Mouse (Mus musculus) gastrocnemius, adult 2 months (tissue): ENCODE measurements at regions not wholly inside any gene's neighbourhood (a gene's known extent, or its start where the extent isn't known, plus 50 kb on each side); places are given as distances from the start of the nearest gene placed in this dataset.
A peak's percentile ranks its signal among the peaks of the same experiment; 100 is the strongest.

Source experiments
- DNase-seq: peaks from one replicate; pipeline ENCODE4 v3.0.0; 2022
- H3K27ac ChIP-seq: fragments of 200-600 bp; 2 replicates; pipeline ENCODE4 v1.8.1; 2022; ENCODE audit warnings: mild to moderate bottlenecking
- H3K4me3 ChIP-seq: fragments of 200-600 bp; 2 replicates; pipeline ENCODE4 v1.8.1; 2022; ENCODE audit warnings: mild to moderate bottlenecking, moderate library complexity
- CTCF ChIP-seq: fragments of 200-600 bp; IDR thresholded peaks from 2 replicates; pipeline ENCODE4 v1.8.1; 2022; ENCODE audit warnings: antibody characterized with exemption, mild to moderate bottlenecking, moderate library complexity
- intact Hi-C: fragments of 180-260 bp; cut with DNase I; formaldehyde crosslinking; loops from one replicate; pipeline ENCODE4 v1.15.1; 2025

DNA sequence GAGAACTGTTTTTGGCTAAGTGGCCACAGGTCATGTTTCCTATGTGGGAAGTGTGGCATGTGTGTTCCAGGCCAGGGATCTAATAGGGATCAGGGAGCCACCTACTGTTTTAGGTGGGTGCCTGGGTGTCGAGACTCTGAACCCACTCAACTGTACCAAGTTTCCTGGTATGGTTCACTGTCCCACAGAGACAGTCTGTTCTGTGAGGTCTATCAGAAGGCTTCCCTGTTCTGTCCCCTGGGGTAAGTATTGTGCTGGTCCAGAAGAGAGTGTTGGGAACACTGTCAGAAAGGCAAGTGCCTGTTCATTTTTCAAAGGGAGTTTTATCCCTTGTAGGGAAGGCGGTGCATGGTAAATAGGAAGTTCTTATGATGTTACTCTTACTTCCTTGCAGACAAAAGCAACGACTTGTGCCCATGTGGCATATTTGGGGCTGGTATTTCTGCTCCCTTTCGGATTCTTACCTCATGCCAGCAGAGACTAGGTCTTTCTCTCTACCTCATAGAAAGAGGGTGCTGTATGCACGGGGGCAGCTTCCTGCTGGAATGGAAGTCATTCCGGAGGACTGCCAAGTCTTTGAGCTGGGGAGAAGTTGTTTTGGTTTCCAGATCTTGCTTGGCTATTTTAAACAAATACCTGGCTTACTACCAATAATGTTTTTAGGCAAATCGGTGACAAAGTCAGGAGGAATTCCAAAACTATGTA lies 377.7 kb upstream of the Mmadhc start:
- intact Hi-C loops = loop anchor here (10.0 kb wide), 1 partner anchor 470 kb away; the partner anchor contains the start of gene Rnd3
- no peak for TF ChIP-seq CTCF
- H3K27ac ChIP-seq = peak overlapping the region; percentile 35; the same call in 1 of the 2 replicates
- H3K4me3 ChIP-seq = no peak overlapping the region
- no peak for DNase-seq

DNA sequence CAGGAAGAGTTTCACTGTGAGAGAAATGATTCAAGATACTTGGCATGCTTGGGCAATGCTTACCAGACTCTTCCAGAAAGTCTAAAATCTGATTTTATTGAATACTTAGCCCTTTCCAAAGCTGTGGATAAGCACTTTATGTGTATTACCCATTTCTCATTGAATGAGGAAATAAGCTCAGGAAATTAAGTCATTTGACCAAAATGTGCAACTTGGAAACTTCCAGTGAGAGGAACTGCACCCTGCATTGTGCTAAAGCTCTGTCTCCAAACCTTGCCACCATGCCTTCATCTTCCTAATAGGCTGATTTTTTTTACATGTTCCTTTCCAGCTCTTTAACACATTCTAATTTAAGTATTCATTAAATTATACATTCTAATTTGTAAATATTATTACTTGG lies 372.7 kb upstream of the Mmadhc start:
- no peak overlapping the region for H3K27ac ChIP-seq
- intact Hi-C loops = no loop called here
- no peak for DNase-seq

DNA sequence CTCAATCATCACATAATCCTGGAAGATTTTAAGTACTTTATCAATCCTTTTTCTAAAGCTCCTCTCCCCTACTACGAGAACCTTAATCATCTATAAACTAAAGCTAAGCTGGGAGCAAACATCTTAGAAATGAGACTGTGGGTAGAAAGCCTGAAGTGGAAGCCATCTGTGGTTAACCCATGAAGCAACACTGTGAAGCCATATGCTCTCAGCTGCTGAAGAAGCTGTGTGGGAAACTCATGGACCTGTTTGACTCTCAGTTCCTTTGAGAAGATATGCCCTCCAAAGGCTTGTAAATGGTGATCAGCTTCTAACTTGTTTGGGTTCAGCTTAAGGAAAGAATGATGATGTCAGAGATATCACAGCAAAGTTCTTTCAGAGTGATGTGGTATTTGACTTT lies 372.2 kb upstream of the Mmadhc start:
- no peak overlapping the region for H3K27ac ChIP-seq
- TF ChIP-seq CTCF = no peak
- no peak overlapping the region for H3K4me3 ChIP-seq
- DNase-seq = no peak
- intact Hi-C loops = no loop called here

More for the DNA sequence above, 372.7 kb upstream of the Mmadhc start:
- H3K4me3 ChIP-seq = no peak overlapping the region
- no peak for TF ChIP-seq CTCF

DNA sequence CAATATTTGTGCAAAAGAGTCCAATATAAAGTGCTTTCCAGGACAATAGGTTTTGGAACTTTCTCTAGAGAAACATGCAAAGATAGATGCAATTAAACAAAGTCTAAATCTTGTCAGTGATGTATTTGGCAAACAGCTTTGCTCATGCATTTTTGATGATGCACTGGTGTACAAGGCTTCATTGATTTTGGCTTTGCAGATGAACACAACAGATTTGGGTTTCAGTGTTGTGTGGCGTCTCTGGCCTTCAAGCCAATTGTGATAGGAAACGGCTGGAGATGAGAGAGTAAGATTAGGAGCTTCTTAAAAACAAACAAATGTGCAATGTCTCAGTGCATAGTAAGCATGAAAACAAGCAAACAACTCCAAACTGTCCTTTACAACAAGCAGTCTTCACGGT lies 370.6 kb upstream of the Mmadhc start:
- no peak for DNase-seq
- Histone ChIP-seq H3K4me3 (no peak overlapping the region), H3K27ac (no peak overlapping the region)
- no peak for TF ChIP-seq CTCF
- intact Hi-C loops = no loop called here

DNA sequence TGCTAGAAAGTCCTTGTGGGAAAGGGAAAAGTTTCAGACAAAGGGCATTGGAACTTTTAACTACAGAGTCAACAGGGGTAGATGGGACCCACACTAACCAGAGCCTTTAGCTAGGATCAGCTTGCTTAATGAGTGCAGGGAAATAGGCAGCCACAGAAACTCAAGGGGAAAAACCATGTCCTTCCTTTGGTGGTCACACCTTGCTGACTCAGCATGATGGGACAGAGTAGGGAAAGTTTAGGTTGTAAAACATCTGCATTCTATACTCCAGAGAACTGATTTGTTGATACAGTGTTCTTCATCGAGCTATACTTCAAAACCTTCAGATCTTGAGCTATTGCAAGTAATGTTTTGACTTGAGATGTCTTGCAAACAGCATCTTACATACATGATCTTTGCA lies 365.9 kb upstream of the Mmadhc start:
- no peak for DNase-seq
- intact Hi-C loops = no loop called here
- Histone ChIP-seq H3K27ac (no peak overlapping the region), H3K4me3 (no peak overlapping the region)
- no peak for TF ChIP-seq CTCF

DNA sequence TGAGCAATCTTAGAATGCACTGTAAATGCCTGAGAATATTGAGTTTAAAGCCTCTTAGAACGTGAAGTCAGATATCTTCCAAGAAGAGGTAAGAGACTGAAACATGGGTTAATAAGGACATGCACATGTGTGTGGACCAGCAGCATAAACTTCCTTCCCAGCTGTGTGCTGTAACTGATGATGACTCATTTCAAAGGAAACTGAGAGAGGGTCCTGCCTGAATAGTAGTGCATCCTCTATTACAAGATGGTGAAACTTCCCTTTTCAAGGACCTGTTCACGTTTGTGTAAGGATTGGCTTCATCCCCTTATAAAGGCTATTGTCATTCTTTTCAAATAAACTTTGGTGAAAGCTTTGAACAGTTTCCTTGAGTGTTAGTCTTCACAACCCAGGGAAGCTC lies 363.4 kb upstream of the Mmadhc start:
- intact Hi-C loops = no loop called here
- Histone ChIP-seq H3K4me3 (no peak overlapping the region), H3K27ac (no peak overlapping the region)
- DNase-seq = no peak
- no peak for TF ChIP-seq CTCF

DNA sequence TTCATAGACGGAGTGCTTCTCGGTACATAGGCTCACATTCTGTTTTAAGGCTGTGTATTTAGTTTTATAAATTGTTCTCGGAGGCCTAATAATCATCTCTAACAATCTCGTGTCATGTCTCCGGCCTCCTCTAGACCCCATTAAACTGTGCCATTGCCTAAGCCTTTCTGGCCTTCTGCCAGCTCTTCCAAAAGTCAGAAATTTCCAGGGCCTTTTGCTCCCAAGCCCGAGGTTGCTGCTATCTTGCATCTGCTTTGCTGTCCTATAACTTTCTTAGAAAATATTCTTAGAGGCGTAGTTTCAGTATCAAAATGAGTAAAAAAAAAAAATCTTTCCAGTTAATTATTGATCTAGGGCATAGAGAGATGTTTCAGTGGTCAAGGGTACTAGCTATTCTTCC lies 361.2 kb upstream of the Mmadhc start:
- Histone ChIP-seq H3K4me3 (no peak overlapping the region), H3K27ac (no peak overlapping the region)
- intact Hi-C loops = no loop called here
- no peak for DNase-seq
- no peak for TF ChIP-seq CTCF

DNA sequence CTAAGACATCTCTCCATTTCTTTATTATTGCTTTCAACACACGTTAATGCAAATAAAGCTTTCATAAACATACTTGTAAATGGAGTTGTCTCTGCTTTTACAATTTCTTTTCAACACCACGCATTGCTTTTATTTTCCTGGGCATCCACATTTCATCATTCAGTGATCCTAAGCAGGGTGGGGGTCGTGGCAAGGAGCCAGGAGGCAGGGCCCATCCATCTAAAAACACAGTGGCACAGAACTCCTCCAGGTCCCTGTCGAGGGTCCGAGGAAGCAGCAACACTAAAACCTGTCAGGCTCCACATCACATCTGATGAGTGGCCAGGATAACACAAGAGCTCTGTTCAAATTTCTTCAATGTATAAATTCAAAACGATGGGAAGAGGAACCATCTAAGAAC lies 359.8 kb upstream of the Mmadhc start:
- no peak for DNase-seq
- TF ChIP-seq CTCF = no peak
- Histone ChIP-seq H3K4me3 (no peak overlapping the region), H3K27ac (no peak overlapping the region)
- intact Hi-C loops = no loop called here

DNA sequence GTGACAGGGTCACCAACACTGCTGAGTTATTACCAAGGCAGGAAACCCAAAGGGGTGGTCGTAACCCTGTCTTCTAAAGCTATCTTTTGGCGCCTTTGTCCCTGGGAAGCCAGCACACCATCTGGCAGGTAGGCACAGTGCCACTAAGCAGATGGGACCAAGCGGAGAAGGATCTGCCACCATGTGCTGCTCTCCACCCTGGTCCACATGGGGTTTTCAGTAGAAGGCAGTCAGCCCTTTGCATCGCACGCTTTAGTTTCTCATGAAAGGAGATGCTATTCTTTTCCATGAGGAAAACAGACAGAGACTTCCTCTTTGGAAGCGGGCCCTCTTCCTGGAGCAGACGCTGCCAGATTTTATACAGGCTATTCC lies 358.3 kb upstream of the Mmadhc start:
- TF ChIP-seq CTCF = no peak
- DNase-seq = peak; percentile 10

DNA sequence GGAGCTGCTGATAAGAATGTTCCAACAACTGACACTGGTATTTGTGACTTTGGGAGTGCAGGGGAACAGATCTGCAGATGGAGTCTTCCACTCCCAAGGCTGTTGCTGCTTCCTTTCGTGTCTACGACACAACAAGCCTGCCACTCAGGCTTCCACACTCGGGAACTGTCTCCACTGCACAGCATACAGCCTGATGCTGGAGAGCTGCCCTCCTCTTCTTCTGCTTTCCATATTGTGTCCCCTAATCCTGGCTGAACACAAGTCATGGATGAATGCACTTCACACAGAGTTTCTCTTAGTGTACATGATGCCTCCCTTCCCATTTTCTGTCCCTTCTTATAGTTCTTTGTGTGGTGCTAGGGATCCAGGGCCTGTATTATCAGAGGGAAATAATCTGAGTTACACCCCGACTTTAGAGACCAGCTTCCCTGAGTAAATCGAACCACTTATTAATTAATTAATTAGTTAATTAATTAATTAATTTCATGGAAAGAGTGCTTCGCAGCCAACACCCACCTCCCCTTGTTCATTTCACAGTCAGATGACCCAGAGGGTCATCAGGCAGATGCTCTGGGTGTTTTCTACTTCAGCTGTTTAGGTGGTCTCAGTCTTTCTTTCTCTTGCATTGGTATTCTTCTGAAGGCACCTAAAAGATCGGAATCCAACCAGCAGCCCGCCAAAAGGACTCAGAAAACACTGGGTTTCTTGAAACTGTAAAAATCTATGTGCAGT lies 357.8 kb upstream of the Mmadhc start:
- no peak for TF ChIP-seq CTCF

More for the DNA sequence above, 358.3 kb upstream of the Mmadhc start:
- Histone ChIP-seq H3K27ac (no peak overlapping the region), H3K4me3 (no peak overlapping the region)
- intact Hi-C loops = no loop called here

DNA sequence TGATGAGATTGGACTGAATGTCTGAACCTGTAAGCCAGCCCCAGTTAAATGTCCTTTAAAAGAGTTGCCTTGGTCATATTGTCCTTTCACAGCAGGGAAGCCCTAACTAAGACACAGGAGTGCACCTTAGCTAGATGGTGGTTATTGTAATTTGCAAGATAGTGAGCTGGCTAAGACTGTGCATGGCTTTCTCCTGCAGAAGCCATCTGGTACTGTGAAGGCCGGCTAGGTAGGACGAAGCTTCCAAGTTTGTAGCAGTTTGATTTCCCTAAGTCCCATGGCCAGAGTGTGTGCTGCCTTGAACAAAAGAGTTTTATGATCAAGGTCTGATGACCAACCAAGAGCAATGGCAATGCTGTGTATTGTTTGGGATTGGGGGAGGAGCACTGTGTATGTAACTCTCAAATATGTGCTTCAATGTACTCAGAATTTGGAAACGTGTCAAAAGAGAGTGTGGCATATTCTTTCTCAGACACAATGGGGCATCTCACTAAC lies 356.6 kb upstream of the Mmadhc start:
- intact Hi-C loops = no loop called here
- Histone ChIP-seq H3K4me3 (no peak overlapping the region), H3K27ac (no peak overlapping the region)
- TF ChIP-seq CTCF = no peak
- DNase-seq = no peak

More for the DNA sequence above, 357.8 kb upstream of the Mmadhc start:
- Histone ChIP-seq H3K27ac (no peak overlapping the region), H3K4me3 (no peak overlapping the region)
- no peak for DNase-seq
- intact Hi-C loops = no loop called here

DNA sequence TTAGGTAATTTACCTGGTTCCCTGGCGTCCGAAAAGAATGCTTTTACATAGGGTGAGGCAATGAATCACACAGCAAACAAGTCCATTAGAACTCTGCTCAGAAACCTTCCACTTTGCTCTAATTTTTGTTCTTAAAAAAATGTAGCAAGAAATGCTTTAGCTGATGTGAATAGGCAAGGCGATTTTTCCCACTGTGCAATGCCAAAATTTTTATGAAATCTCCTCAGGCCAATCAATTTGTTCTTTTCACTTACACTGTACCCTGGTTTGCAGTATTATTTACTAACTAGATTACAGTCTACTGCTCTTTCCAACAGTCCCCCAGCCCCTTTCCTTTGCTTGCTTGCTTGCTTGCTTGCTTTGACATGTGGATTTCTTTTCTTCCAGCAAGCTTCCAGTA lies 353.1 kb upstream of the Mmadhc start:
- TF ChIP-seq CTCF = no peak
- Histone ChIP-seq H3K4me3 (no peak overlapping the region), H3K27ac (no peak overlapping the region)
- intact Hi-C loops = no loop called here
- no peak for DNase-seq

DNA sequence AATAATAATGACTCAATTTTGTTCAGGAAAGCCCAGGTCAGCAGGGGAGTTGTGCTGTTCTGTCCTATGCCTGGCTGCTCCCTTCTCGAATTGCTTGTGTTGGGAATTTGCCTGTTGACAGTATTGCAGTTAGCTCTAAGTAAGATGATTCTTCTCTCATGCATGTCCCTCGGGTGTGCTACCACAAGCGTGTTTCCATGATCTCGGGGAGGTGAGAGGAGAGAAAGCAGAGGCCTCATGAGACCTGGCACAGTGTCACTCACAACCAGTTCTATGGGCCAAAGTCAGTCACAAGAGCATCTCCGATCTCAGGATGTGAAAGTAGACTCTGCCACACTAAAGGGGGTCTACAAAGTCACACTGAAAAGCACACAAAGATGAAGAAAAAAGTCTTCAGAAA lies 346.6 kb upstream of the Mmadhc start:
- intact Hi-C loops = no loop called here
- H3K4me3 ChIP-seq = no peak overlapping the region
- H3K27ac ChIP-seq = no peak overlapping the region
- no peak for TF ChIP-seq CTCF
- DNase-seq = no peak

DNA sequence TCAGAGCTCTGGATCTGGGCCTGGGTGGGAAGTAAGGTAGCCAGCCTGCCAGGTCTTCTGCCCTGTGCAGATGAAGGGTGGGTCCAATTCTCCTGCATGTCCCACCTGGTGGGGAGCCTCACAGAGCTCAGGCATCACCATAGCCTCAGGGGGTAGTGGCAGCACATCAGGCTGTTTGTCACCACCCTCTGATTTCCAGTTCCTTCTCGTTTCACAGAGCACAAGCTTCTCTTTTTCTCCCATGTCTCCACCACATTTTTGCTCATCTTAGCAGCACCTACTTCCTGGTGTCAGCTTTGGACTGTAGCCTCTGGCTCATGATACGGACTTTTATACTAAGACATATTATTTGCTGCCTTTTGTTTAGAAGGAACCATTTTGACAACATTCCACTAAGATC lies 345.6 kb upstream of the Mmadhc start:
- DNase-seq = no peak
- intact Hi-C loops = no loop called here
- TF ChIP-seq CTCF = no peak
- no peak overlapping the region for H3K27ac ChIP-seq
- no peak overlapping the region for H3K4me3 ChIP-seq
